Mouse (Mus musculus) bone marrow macrophage, adult 2 months (primary cell): ENCODE measurements around the gene Lamb1.

Experiments used
- CTCF ChIP-seq: IDR thresholded peaks from 2 replicates; pipeline ENCODE4 v1.5.1; 2012; ENCODE audit warnings: low read depth, mild to moderate bottlenecking, low read length, moderate library complexity
- POLR2A ChIP-seq: IDR thresholded peaks from 2 replicates; pipeline ENCODE4 v1.6.1; 2012; ENCODE audit warnings: mild to moderate bottlenecking, low read depth, low read length, borderline replicate concordance

DNA sequence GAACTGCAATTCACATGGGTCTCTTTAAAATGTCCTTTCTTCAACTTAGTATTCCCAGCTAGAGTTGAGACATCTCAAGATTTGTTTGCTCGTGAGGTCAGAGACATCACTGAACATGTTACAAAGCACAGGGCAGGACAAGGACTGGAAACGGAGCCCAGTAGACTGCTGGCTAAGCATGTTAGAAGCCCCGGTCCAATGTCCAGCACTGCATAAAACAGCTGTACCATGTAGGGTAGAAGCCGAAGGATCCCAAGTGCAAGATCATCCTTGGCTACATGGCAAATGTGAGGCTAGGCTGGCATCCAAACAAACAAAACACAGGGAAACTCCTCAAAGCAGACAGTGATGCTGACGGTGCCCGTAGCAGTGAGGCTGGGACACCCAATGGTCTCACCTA lies 30.0 kb upstream of the Lamb1 start:
- TF ChIP-seq POLR2A (no peak), CTCF (no peak)
